Comparison of ENCODE assay signal across 8 mouse cellular contexts in genomic region chr7:28179228-28179627, GRCm38 (mm10). TPM values are rescaled to one million over a fixed set of nuclear protein-coding genes. Genes with fewer than 3 reads are reported as not detected.
DNase-seq lines count a peak whose midpoint lies in the region; TF ChIP-seq lines count a peak whose summit lies in the region.

TSS of gene Dyrk1b (plus strand) at chr7:28179469.

- intact Hi-C loops in left cerebral cortex, adult 2 months (cut with DNase I), result loop anchor here (1.0 kb wide), 1 partner anchor 10 kb away; the partner anchor contains the start of gene Fbl

- peak within 1 kb of the TSS; percentile 98 for H3K27ac ChIP-seq in left cerebral cortex, adult 2 months
- peak within 1 kb of the TSS; percentile 34; the same call in 1 of the 2 replicates for H3K27ac ChIP-seq in macrophage

- peak; percentile 97 to 98 for DNase-seq in adrenal gland, adult 18-20 months (ENCODE audit: low spot score in 2 of 2)
- peak; percentile 99 for DNase-seq in embryo, embryonic 10.5 days (ENCODE audit: low spot score)
- DNase-seq in gastrocnemius, postnatal 10 days, result peak; percentile 98
- DNase-seq in hindlimb bud, embryonic 11.5 days (ENCODE audit: extremely low spot score, low read depth, low spot score), result peak; percentile 93
- peak; percentile 97 for DNase-seq in left cerebral cortex, adult 2 months (ENCODE audit: extremely low spot score in 1 of 2, low spot score in 2 of 2)
- peak; percentile 99 for DNase-seq in retina, postnatal 7 days (ENCODE audit: low read depth, low spot score)
- peak; percentile 99 for DNase-seq in urinary bladder, adult 18-20 months (ENCODE audit: low spot score in 2 of 2)

- under 1% methylated on average over 24 of the region's 25 CpGs for WGBS in macrophage (ENCODE audit: missing documents)

- H3K79me2 ChIP-seq in macrophage (ENCODE audit: inconsistent target), result peaks cover 16% of the 10 kb centered on the region

- H3K36me3 ChIP-seq in macrophage (ENCODE audit: inconsistent target), result peaks cover 41% of the 10 kb centered on the region

- H3K4me3 ChIP-seq in left cerebral cortex, adult 2 months, result peak within 1 kb of the TSS; percentile 100
- H3K4me3 ChIP-seq in macrophage (ENCODE audit: inconsistent target), result peak within 1 kb of the TSS; percentile 39

- no peak for TF ChIP-seq CTCF in left cerebral cortex, adult 2 months (IDR thresholded peaks at IDR 0.05)

RNA-seq across cellular contexts. Expression of gene Dyrk1b, which starts in this region (rescaled TPM):
- 10 to 100 TPM; 21.3 to 22.9 TPM for total RNA-seq in adrenal gland, adult 18-20 months (2021)
- total RNA-seq in gastrocnemius, postnatal 10 days (2021), result 100 to 1,000 TPM; 151 to 161 TPM
- 10 to 100 TPM; 49.8 to 50.2 TPM for total RNA-seq in left cerebral cortex, adult 2 months (2021)
- 10 to 100 TPM in 21 of 26 experiments, 1 to 10 TPM in 5; 4.7 to 44.1 (median 15.1) TPM for total RNA-seq in macrophage (2018; cell fraction: chromatin; rRNA removed)
- 10 to 100 TPM in 19 of 26 experiments, 1 to 10 TPM in 7; 6.8 to 19.9 (median 12.2) TPM for total RNA-seq in macrophage (2018; cell fraction: cytosol; rRNA removed)
- 10 to 100 TPM in 16 of 26 experiments, 1 to 10 TPM in 10; 5.9 to 31.2 (median 10.6) TPM for total RNA-seq in macrophage (2018; cell fraction: nucleus; rRNA removed)
- polyA plus RNA-seq in macrophage (2018), result 2.6 to 13.6 TPM (median 7.4 TPM) in 3 replicates

Comparison
In these comparisons a context has a peak if more than half of its experiments do, and no peak if none do; other contexts are left out.
1. Peak in every context shown above with its lines: DNase-seq, H3K4me3 ChIP-seq and H3K27ac ChIP-seq.